10 mouse cellular contexts compared by ENCODE assay signal in the genomic region with DNA sequence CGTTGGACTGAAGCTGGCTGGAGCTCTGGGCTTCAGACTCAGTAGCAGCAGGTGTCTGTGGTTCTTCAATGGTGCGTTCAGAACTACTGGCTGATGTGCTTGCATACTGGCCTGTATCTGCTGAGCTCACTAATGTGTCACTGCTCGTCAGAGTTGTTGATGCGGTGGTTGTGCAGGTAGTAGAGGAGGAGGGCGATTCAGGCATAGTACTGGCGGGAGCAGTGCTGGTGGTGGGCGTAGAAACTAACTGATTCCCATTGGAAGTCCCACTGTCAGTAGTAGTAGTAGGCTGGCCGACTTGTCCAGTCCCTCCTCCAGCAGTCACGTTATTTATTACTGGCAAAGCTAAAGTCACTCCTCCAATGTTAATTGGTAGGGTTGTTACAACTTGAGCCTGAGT. TPM values are rescaled to one million over a fixed set of nuclear protein-coding genes. Genes with fewer than 3 reads are reported as not detected.
DNase-seq lines count a peak whose midpoint lies in the region; ATAC-seq lines count a peak whose summit lies in the region.
"Had no signal": no experiment of that assay in that cellular context is flagged by ENCODE, and none has a peak within 500 bp of the region (broad histone marks: within the 10 kb centered on the region; RNA-seq: fewer than 3 reads in every experiment).

No protein-coding gene starts in this region.

- no peak overlapping the region for H3K27ac ChIP-seq in neural tube, embryonic 11.5 days (ENCODE audit: low read depth, low read length)
- no peak overlapping the region for H3K27ac ChIP-seq in liver, embryonic 11.5 days (ENCODE audit: low read depth, low read length)
- no peak overlapping the region for H3K27ac ChIP-seq in neural tube, embryonic 15.5 days (replicated peaks)

- H3K9ac ChIP-seq in neural tube, embryonic 11.5 days (ENCODE audit: low read length): no peak overlapping the region
- H3K9ac ChIP-seq in liver, embryonic 11.5 days (ENCODE audit: low read depth, low read length): no peak overlapping the region
- no peak overlapping the region for H3K9ac ChIP-seq in neural tube, embryonic 15.5 days (replicated peaks)

- WGBS in neural tube, embryonic 11.5 days: 72% methylated on average over 9 of the region's 9 CpGs
- WGBS in liver, embryonic 11.5 days: 86% methylated on average over 9 of the region's 9 CpGs
- 65% methylated on average over 9 of the region's 9 CpGs for WGBS in neural tube, embryonic 15.5 days

- H3K27me3 ChIP-seq in neural tube, embryonic 11.5 days (ENCODE audit: control insufficient read depth, insufficient read depth, low read length): no peaks in the 10 kb centered on the region
- no peaks in the 10 kb centered on the region for H3K27me3 ChIP-seq in liver, embryonic 11.5 days (replicated peaks; ENCODE audit: control insufficient read depth, insufficient read depth, low read length)
- H3K27me3 ChIP-seq in neural tube, embryonic 15.5 days (replicated peaks): no peaks in the 10 kb centered on the region

- DNase-seq in cerebellum, postnatal 36 days: peak; percentile 11 to 28
- no peak for DNase-seq in cerebellum, adult 11 months
- DNase-seq in neural tube, embryonic 11.5 days (ENCODE audit: low spot score): no peak
- DNase-seq in neural tube, embryonic 10.5 days (ENCODE audit: extremely low spot score, low spot score): no peak
- no peak for DNase-seq in liver, embryonic 11.5 days (ENCODE audit: low spot score)
- no peak for DNase-seq in kidney, postnatal 4 days
- no peak for DNase-seq in ovary, postnatal 14 days (ENCODE audit: low spot score)
- DNase-seq: kidney, adult 18-20 months; lung, postnatal 14 days had no signal

- peak overlapping the region; percentile 10; the same call in 1 of the 2 replicates for H3K4me3 ChIP-seq in neural tube, embryonic 11.5 days (ENCODE audit: low read depth, low read length)
- H3K4me3 ChIP-seq in liver, embryonic 11.5 days (ENCODE audit: low read depth, low read length): no peak overlapping the region
- peak overlapping the region; percentile 10; the same call in 1 of the 2 replicates for H3K4me3 ChIP-seq in neural tube, embryonic 15.5 days (replicated peaks)

- ATAC-seq in neural tube, embryonic 11.5 days (ENCODE audit: insufficient read depth, low FRiP score, low TSS enrichment): no peak
- ATAC-seq in liver, embryonic 11.5 days (replicated peaks; ENCODE audit: low FRiP score): no peak
- ATAC-seq in neural tube, embryonic 15.5 days (ENCODE audit: low FRiP score): no peak

- H3K4me1 ChIP-seq in neural tube, embryonic 11.5 days (ENCODE audit: control insufficient read depth, insufficient read depth, low read length): peaks cover 17% of the 10 kb centered on the region
- peaks cover 37% of the 10 kb centered on the region for H3K4me1 ChIP-seq in liver, embryonic 11.5 days (replicated peaks; ENCODE audit: control insufficient read depth, insufficient read depth, low read length)
- peaks cover 37% of the 10 kb centered on the region for H3K4me1 ChIP-seq in neural tube, embryonic 15.5 days

- H3K36me3 ChIP-seq in neural tube, embryonic 11.5 days (ENCODE audit: control insufficient read depth, insufficient read depth, low read length): no peaks in the 10 kb centered on the region
- H3K36me3 ChIP-seq in liver, embryonic 11.5 days (ENCODE audit: control insufficient read depth, insufficient read depth, low read length): no peaks in the 10 kb centered on the region
- no peaks in the 10 kb centered on the region for H3K36me3 ChIP-seq in neural tube, embryonic 15.5 days

- no peak overlapping the region for H3K4me2 ChIP-seq in neural tube, embryonic 11.5 days (ENCODE audit: low read depth)
- peak overlapping the region; percentile 73; the same call in 1 of the 2 replicates for H3K4me2 ChIP-seq in liver, embryonic 11.5 days
- H3K4me2 ChIP-seq in neural tube, embryonic 15.5 days: peak overlapping the region; percentile 58

- H3K9me3 ChIP-seq in neural tube, embryonic 11.5 days (ENCODE audit: control insufficient read depth, low read length): no peaks in the 10 kb centered on the region
- H3K9me3 ChIP-seq in liver, embryonic 11.5 days (ENCODE audit: control insufficient read depth, low read length): no peaks in the 10 kb centered on the region
- no peaks in the 10 kb centered on the region for H3K9me3 ChIP-seq in neural tube, embryonic 15.5 days (replicated peaks)

RNA-seq across cellular contexts. Expression of a gene that starts 2.1 kb away (rescaled TPM):
- polyA plus RNA-seq in neural tube, embryonic 11.5 days (2014; fragmentation: Nextera tagmentation; extraction: Ambion mirVana): 17.4 and 19.0 TPM in 2 replicates
- 9.8 and 10.5 TPM in 2 replicates for polyA plus RNA-seq in liver, embryonic 11.5 days (2014; fragmentation: Nextera tagmentation; extraction: Ambion mirVana)
- polyA plus RNA-seq in neural tube, embryonic 15.5 days (2015; fragmentation: Nextera tagmentation; extraction: Ambion mirVana): 13.9 and 14.0 TPM in 2 replicates

Comparison
In these comparisons a context has a peak if more than half of its experiments do, and no peak if none do; other contexts are left out.
1. DNase-seq: peak in cerebellum, postnatal 36 days (2 of 2); none in cerebellum, adult 11 months (single experiment), neural tube, embryonic 11.5 days (single experiment), neural tube, embryonic 10.5 days (single experiment), liver, embryonic 11.5 days (single experiment), kidney, postnatal 4 days (0 of 2) and ovary, postnatal 14 days (single experiment).